Mouse (Mus musculus): ENCODE measurements around the gene L1td1. TPM values are rescaled to one million over a fixed set of nuclear protein-coding genes. Genes with fewer than 3 reads are reported as not detected.

L1td1 gene
- polyA plus RNA-seq, 1 experiment from 2014 or later: not detected

DNA sequence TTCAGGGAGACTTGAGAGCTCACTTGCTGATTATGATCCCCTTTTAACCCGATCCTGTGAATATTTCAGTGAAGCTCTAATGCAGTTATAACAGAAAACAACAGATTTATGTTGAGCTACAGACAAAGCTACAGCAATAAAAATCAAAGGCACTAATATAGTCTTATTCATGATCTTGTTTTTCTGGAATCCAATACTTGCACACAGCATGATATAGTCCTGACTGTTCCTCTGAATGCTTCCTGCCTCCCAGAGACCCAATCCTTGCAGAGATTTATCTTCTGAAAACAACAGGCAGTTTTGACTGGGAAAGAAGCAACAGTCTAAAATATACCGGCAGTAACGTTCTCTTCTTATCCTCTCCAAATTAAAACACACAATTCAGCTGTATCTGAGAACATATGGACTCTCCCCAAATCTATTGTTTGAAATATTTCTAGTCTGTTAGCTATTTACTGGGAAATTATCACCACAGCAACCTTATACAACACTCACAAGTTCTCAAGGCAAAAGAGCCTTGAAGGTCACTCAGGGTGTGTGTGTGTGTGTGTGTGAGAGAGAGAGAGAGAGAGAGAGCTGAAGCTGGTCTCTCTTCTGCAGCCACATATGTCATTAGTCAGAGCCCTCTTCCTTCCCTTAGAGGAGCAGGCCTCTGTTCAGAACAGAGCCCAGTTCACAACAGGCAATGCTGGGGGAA is 16.8 kb downstream of the L1td1 start:
- peak overlapping the region; percentile 51 for H3K27ac ChIP-seq (replicated peaks)
- no peaks in the 10 kb centered on the region for H3K9me3 ChIP-seq (replicated peaks)
- 49% methylated on average over 3 of the region's 3 CpGs for WGBS
- no peak overlapping the region for H3K4me2 ChIP-seq
- no peak overlapping the region for H3K4me3 ChIP-seq (replicated peaks)
- peak; percentile 73; the same call in 1 of the 2 replicates for ATAC-seq (ENCODE audit: low FRiP score)
- H3K4me1 ChIP-seq: peaks cover 10% of the 10 kb centered on the region
- no peaks in the 10 kb centered on the region for H3K36me3 ChIP-seq
- H3K27me3 ChIP-seq (replicated peaks): no peaks in the 10 kb centered on the region
- H3K9ac ChIP-seq (replicated peaks): no peak overlapping the region

DNA sequence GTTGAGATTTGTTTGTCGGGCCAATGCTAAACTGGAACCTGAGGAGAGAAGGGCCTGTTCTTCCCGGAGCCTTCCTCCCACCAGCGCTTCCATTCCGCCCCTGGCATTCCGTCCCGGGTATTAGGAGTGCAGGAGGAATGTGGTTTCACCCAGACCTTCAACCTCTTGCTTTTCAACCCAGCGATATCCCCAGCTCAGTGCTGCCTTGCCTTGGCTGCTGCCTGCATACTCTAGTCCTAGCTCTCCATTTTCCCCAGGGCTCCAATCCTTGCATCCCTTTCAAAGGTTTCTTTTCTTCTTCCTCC is 17.3 kb downstream of the L1td1 start:
- peak overlapping the region; percentile 51; the same call in 1 of the 2 replicates for H3K27ac ChIP-seq (replicated peaks)
- no peaks in the 10 kb centered on the region for H3K36me3 ChIP-seq
- no peak for ATAC-seq (ENCODE audit: low FRiP score)
- 30% methylated on average over 7 of the region's 7 CpGs for WGBS
- H3K4me3 ChIP-seq (replicated peaks): no peak overlapping the region
- no peaks in the 10 kb centered on the region for H3K9me3 ChIP-seq (replicated peaks)
- no peaks in the 10 kb centered on the region for H3K27me3 ChIP-seq (replicated peaks)
- H3K4me2 ChIP-seq: no peak overlapping the region
- H3K9ac ChIP-seq (replicated peaks): no peak overlapping the region
- peaks cover 10% of the 10 kb centered on the region for H3K4me1 ChIP-seq

DNA sequence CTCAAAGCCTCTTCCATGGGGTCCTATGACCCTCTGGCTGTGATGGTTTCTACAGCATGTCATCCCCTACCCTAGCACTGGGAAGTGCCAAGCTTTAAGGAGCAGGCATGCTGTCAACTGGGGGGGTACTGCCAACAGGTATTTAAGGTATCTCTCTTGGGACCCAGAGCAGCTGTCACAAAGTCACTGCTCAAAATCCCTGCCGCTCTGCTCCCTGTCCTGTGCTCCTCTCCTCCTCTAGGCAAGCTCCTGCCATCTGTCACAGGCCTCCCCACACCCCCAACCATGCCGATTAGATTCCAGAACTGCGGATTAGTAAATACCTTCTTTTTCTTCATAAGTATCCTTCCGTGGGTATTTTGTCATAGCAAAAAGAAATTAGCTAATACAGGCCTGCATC is 27.9 kb downstream of the L1td1 start:
- Histone ChIP-seq H3K4me1 (peaks cover 15% of the 10 kb centered on the region), H3K9me3 (replicated peaks) (no peaks in the 10 kb centered on the region), H3K27ac (replicated peaks) (no peak overlapping the region), H3K27me3 (replicated peaks) (no peaks in the 10 kb centered on the region), H3K9ac (replicated peaks) (no peak overlapping the region), H3K4me3 (replicated peaks) (no peak overlapping the region), H3K36me3 (no peaks in the 10 kb centered on the region), H3K4me2 (no peak overlapping the region)
- 67% methylated on average over 4 of the region's 4 CpGs for WGBS
- no peak for ATAC-seq (ENCODE audit: low FRiP score)

DNA sequence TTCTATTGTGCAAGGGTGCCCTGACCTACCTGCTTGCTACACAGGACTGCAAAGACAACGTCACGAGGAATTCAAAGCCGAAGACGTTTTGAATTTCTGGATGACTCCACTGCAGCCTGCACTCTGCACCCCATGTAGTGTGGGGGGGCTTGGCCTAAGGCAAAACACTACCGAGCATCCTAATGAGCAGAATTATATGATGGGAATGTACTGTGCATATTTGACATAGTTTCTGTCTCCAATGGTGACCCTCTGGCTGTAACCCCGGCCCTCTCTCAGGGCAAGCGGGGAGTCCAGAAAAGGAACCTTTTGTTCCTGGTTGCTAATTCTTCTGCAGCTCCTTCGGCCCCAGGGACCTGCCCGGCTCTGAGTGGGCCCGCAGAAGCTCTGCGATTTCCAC is 29.6 kb downstream of the L1td1 start:
- H3K27me3 ChIP-seq (replicated peaks): no peaks in the 10 kb centered on the region
- no peaks in the 10 kb centered on the region for H3K36me3 ChIP-seq
- 36% methylated on average over 11 of the region's 11 CpGs for WGBS
- H3K9me3 ChIP-seq (replicated peaks): no peaks in the 10 kb centered on the region
- H3K4me2 ChIP-seq: no peak overlapping the region
- H3K27ac ChIP-seq (replicated peaks): no peak overlapping the region
- H3K4me3 ChIP-seq (replicated peaks): no peak overlapping the region
- no peak for ATAC-seq (ENCODE audit: low FRiP score)
- H3K9ac ChIP-seq (replicated peaks): no peak overlapping the region
- H3K4me1 ChIP-seq: peaks cover 15% of the 10 kb centered on the region

DNA sequence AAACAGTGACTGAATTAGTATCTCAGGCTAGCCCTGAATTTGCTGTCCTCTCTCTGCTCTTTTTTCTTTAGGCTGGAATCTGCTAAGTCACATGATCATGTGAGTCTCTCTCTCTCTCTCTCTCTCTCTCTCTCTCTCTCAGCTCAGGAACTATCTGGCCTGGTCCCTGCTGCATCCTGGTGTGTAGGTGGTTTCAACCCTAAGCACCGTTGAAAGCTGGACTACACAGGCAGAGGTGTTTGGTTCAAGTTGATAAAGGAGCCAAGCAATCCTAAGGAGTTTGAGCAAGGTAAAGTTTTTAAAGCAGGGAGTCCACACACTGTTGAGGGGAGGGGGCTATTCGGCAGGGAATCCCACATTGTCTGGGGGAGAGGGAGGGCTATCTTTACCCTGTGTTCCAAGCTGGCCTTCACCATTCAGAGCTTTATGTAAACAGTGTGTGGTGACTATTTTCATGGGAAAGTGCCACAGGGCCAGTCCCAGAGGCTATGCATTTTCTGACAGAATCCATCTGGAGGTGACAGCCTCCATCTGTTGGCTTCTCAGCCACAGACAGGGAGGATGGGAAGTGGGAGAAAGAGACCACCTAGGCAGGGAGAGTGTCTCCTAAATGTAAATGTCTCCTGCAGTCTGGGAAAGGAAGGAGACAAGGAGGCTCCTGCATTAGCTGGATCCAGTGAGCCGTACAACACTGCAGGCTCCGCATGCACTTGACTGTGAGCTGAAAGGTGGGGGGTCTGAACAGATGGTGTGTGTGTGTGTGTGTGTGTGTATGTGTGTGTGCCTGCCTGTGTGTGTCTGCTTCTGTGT is 31.7 kb downstream of the L1td1 start:
- no peaks in the 10 kb centered on the region for H3K27me3 ChIP-seq (replicated peaks)
- no peaks in the 10 kb centered on the region for H3K36me3 ChIP-seq
- ATAC-seq (ENCODE audit: low FRiP score): peak; percentile 56
- H3K4me2 ChIP-seq: no peak overlapping the region
- no peak overlapping the region for H3K4me3 ChIP-seq (replicated peaks)
- H3K4me1 ChIP-seq: peaks cover 15% of the 10 kb centered on the region
- 54% methylated on average over 4 of the region's 4 CpGs for WGBS
- H3K27ac ChIP-seq (replicated peaks): 0 out of 2 replicates have a peak overlapping the region, but pooled peaks have one; percentile 18
- no peaks in the 10 kb centered on the region for H3K9me3 ChIP-seq (replicated peaks)
- H3K9ac ChIP-seq (replicated peaks): no peak overlapping the region

DNA sequence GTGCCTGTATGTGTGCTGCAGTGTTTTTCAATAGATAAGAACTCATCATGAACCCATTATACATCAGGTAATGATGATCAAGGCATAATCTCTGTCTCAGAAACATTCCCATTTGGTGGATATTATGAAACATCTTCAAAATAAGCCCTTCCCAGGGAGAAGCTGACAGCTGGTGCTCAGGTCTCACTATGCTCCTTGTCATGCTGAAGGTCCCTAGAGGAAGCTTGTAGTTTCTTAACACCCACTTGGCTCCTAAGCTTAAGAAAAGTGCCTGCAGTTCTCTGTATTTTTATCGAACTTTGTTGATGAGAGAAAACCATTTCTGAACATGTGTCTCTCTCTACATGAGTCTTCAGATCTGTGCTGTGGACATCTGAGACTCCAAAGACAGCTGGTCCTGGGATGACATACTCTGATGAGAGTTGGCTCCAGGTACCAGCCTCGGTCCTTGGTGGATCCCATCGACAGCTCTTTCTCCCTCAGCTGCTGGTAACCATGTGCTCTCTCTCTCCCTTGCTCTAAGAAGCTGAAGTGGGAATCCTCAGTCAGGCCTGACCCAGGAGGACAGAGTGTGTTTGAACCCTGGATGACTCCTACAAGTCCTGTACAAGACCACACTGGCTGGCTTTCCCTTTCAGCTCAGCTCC is 32.5 kb downstream of the L1td1 start:
- H3K9ac ChIP-seq (replicated peaks): no peak overlapping the region
- H3K4me1 ChIP-seq: peaks cover 15% of the 10 kb centered on the region
- no peaks in the 10 kb centered on the region for H3K36me3 ChIP-seq
- ATAC-seq (ENCODE audit: low FRiP score): no peak; the same call in 1 of the 2 replicates
- 84% methylated on average over 3 of the region's 3 CpGs for WGBS
- H3K27ac ChIP-seq (replicated peaks): no peak overlapping the region
- H3K27me3 ChIP-seq (replicated peaks): no peaks in the 10 kb centered on the region
- H3K4me2 ChIP-seq: no peak overlapping the region
- no peaks in the 10 kb centered on the region for H3K9me3 ChIP-seq (replicated peaks)
- H3K4me3 ChIP-seq (replicated peaks): no peak overlapping the region

DNA sequence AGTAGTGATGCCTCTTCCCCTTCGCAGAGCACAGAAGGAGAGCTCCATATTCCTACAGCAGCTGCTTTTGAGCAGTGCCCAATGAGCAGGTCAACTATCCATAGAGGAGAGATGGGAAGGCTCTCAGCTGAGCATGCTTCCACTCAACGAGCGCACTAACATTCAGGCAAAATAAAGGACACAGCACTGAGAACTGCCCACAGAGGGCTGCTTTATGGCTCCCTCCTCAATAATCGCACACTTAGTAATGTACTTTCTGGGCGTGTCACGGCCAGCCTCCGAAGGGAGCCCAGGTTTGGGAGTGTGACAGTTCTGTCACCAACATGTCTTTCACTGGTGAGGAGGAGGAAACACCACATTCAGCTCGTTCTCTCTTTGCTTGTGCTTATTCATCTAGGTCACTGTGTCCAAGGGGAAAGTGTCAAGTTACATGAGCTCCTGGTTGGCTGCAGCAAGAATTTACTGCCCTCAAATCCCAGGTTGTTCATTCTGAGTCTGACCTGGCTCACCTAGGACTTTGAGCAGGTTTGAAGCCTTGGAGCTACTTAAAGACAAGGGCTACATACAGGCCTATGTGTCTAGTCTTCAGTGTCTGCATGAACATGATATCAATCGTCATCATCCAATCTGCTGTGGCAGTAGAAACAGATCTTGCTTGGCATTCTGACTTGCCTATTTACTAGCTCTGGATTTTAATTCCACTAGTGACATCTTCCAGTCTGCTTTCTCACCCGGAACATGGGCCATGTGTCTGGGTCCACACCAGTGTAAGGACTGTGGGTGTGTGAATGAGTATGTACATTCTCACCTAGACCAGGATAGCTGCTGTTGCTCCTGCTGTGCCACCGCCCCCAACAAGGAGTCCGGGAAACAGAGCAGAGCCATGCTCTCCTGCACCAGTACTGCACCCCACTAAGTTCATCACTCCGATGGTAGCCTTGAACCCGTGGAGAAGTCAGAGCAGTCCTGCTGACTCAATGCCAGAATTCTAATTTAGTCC is 40.9 kb downstream of the L1td1 start:
- Histone ChIP-seq H3K27ac (replicated peaks) (no peak overlapping the region), H3K4me3 (replicated peaks) (no peak overlapping the region), H3K27me3 (replicated peaks) (no peaks in the 10 kb centered on the region), H3K4me2 (no peak overlapping the region), H3K9ac (replicated peaks) (no peak overlapping the region), H3K36me3 (no peaks in the 10 kb centered on the region), H3K4me1 (no peaks in the 10 kb centered on the region), H3K9me3 (replicated peaks) (no peaks in the 10 kb centered on the region)
- 73% methylated on average over 14 of the region's 14 CpGs for whole genome bisulfite sequencing
- ATAC-seq (ENCODE audit: low FRiP score): no peak

DNA sequence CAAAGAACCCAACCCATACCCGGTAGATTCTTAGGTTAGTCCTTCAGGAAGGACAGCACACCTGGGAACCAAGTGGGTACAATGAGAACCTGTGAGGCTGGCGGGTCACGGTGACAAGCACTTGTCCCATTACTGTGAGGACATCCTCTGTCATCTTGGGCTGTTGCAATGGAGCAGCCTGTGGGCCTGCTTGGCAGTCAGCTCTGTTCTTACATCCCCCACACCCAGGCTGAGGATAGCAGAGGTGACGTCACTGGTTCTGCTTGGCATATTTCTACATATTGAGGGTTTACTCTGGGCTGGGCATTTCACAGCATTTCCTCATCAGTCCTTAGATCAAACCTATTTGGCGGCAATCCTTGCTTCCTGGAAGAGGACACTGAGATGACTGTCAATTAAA is 47.3 kb downstream of the L1td1 start:
- no peak for ATAC-seq (ENCODE audit: low FRiP score)

DNA sequence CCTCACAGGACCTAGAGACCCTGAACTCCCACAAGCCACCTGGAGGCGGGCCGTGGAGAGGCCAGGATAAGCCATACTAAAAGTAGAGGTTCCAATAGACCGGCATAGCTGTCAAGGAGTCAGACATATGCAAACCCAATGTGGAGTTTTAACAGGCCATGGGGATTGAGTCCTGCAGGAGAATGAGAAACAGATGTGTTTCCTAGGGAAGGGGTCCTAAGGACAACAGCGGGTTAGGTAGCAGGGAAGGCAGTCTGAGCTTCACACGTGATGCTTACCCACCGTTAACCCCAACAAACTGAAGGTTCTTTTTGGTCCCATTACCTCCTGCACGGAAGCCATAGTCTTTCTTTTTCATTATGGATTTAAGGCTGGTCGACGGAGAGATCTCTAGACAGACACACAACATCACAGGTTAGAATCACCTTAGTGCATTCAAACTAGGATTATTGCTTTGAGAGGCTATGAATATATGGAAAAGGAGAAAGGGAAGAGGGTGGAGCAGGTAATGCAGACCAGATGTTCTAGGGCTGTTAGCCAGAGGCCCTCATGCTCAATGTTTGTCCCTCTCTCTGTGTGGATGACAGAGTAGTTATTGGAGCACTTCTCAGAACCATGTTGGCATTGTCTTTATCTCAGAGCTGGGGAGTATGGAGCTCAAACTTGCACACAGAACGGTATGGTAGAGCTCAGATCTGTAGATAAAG is 50.3 kb downstream of the L1td1 start:
- H3K27ac ChIP-seq (replicated peaks): no peak overlapping the region
- no peak overlapping the region for H3K4me3 ChIP-seq (replicated peaks)
- 93% methylated on average over 10 of the region's 10 CpGs for WGBS
- no peaks in the 10 kb centered on the region for H3K36me3 ChIP-seq
- no peaks in the 10 kb centered on the region for H3K9me3 ChIP-seq (replicated peaks)
- no peaks in the 10 kb centered on the region; the same call in 1 of the 2 replicates for H3K27me3 ChIP-seq (replicated peaks)
- no peak overlapping the region for H3K4me2 ChIP-seq
- ATAC-seq (ENCODE audit: low FRiP score): no peak
- H3K4me1 ChIP-seq: peaks cover 9% of the 10 kb centered on the region; the same call in 1 of the 2 replicates
- no peak overlapping the region for H3K9ac ChIP-seq (replicated peaks)

More for the DNA sequence above, 47.3 kb downstream of the L1td1 start:
- Histone ChIP-seq H3K27ac (replicated peaks) (no peak overlapping the region), H3K4me1 (peaks cover 7% of the 10 kb centered on the region; the same call in 1 of the 2 replicates), H3K9ac (replicated peaks) (no peak overlapping the region), H3K36me3 (no peaks in the 10 kb centered on the region), H3K4me3 (replicated peaks) (no peak overlapping the region), H3K4me2 (no peak overlapping the region), H3K27me3 (replicated peaks) (no peaks in the 10 kb centered on the region), H3K9me3 (replicated peaks) (no peaks in the 10 kb centered on the region)
- WGBS: 95% methylated on average over 5 of the region's 5 CpGs

DNA sequence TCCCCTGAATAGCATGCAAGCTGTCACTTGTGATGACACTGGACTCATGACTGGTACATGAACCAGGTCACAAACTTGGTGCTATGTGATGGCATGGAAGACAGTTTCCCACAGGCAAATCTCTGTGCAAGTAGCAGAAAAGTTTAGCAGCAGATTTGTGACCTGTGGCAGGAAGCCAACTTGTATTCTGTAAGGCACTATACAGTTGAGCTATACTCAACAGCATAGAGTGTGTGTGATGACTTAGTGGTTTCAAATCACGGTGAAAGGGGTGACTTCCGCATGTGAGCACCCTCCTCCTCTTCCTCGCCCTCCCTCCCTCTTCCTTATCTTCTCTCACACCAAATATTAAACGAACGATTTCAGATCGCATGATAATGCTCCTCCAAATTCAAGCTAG is 50.9 kb downstream of the L1td1 start:
- Histone ChIP-seq H3K36me3 (no peaks in the 10 kb centered on the region), H3K4me2 (no peak overlapping the region), H3K27ac (replicated peaks) (no peak overlapping the region), H3K9ac (replicated peaks) (no peak overlapping the region), H3K4me3 (replicated peaks) (no peak overlapping the region), H3K9me3 (replicated peaks) (no peaks in the 10 kb centered on the region), H3K27me3 (replicated peaks) (no peaks in the 10 kb centered on the region; the same call in 1 of the 2 replicates), H3K4me1 (peaks cover 9% of the 10 kb centered on the region; the same call in 1 of the 2 replicates)
- WGBS: 93% methylated on average over 6 of the region's 6 CpGs
- ATAC-seq (ENCODE audit: low FRiP score): no peak
